Mouse (Mus musculus): ENCODE results near the gene Retreg2. TPM values are rescaled to one million over a fixed set of nuclear protein-coding genes. Genes with fewer than 3 reads are reported as not detected.

Gene Retreg2
- polyA plus RNA-seq, 1 experiment, result 37.5 TPM

- H3K27me3 ChIP-seq (ENCODE audit: control insufficient read depth, insufficient read depth, insufficient read length), result no peaks in the 10 kb centered on the region
- peak overlapping the region; percentile 90 for H3ac ChIP-seq (ENCODE audit: control insufficient read depth, insufficient read length, low read depth)
- peaks cover 39% of the 10 kb centered on the region for H3K79me2 ChIP-seq (ENCODE audit: control insufficient read depth, insufficient read depth)
- peaks cover 11% of the 10 kb centered on the region for H3K79me3 ChIP-seq (ENCODE audit: low read depth)
- TF ChIP-seq MAX (IDR thresholded peaks at IDR 0.05) (peak; percentile 40), FOSL1 (IDR thresholded peaks at IDR 0.05; ENCODE audit: insufficient read depth, low read length, poor library complexity, severe bottlenecking) (no peak)
- H3K4me3 ChIP-seq (ENCODE audit: insufficient read depth, poor library complexity, severe bottlenecking), result peak overlapping the region; percentile 50
- H3K36me3 ChIP-seq (ENCODE audit: control insufficient read depth, insufficient read depth), result peaks cover 49% of the 10 kb centered on the region
These were observed 940 bp upstream of the Retreg2 start for GRCm38 (mm10) chr1:75141486-75142190.

GRCm38 (mm10) chr1:75145589-75145988 is 3.0 kb downstream of the Retreg2 start:
- no peaks in the 10 kb centered on the region for H3K27me3 ChIP-seq (ENCODE audit: control insufficient read depth, insufficient read depth, insufficient read length)
- TF ChIP-seq FOSL1 (IDR thresholded peaks at IDR 0.05; ENCODE audit: insufficient read depth, low read length, poor library complexity, severe bottlenecking) (no peak), CTCF (IDR thresholded peaks at IDR 0.05; ENCODE audit: control insufficient read depth, insufficient read depth, insufficient read length) (no peak), MAX (IDR thresholded peaks at IDR 0.05) (no peak), USF1 (IDR thresholded peaks at IDR 0.05; ENCODE audit: low read depth) (no peak), CEBPB (IDR thresholded peaks at IDR 0.05; ENCODE audit: low read depth) (no peak), MYOD1 (IDR thresholded peaks at IDR 0.05; ENCODE audit: control insufficient read depth, insufficient read length, low read depth) (no peak), MYOG (IDR thresholded peaks at IDR 0.05; ENCODE audit: control insufficient read depth, extremely low read depth, insufficient read length) (no peak)
- H3ac ChIP-seq (ENCODE audit: control insufficient read depth, insufficient read length, low read depth), result no peak overlapping the region
- no peak overlapping the region for H3K4me3 ChIP-seq (ENCODE audit: insufficient read depth, poor library complexity, severe bottlenecking)
- H3K36me3 ChIP-seq (ENCODE audit: control insufficient read depth, insufficient read depth), result peaks cover 48% of the 10 kb centered on the region
- H3K79me2 ChIP-seq (ENCODE audit: control insufficient read depth, insufficient read depth), result peaks cover 35% of the 10 kb centered on the region
- H3K79me3 ChIP-seq (ENCODE audit: low read depth), result peaks cover 11% of the 10 kb centered on the region

- H3K36me3 ChIP-seq (ENCODE audit: control insufficient read depth, insufficient read depth), result peaks cover 48% of the 10 kb centered on the region
- peaks cover 20% of the 10 kb centered on the region for H3K79me2 ChIP-seq (ENCODE audit: control insufficient read depth, insufficient read depth)
- H3K4me3 ChIP-seq (ENCODE audit: insufficient read depth, poor library complexity, severe bottlenecking), result no peak overlapping the region
- no peak for TF ChIP-seq CEBPB (IDR thresholded peaks at IDR 0.05; ENCODE audit: low read depth)
- no peak for TF ChIP-seq FOSL1 (IDR thresholded peaks at IDR 0.05; ENCODE audit: insufficient read depth, low read length, poor library complexity, severe bottlenecking)
- TF ChIP-seq CTCF (IDR thresholded peaks at IDR 0.05; ENCODE audit: control insufficient read depth, insufficient read depth, insufficient read length), result no peak
- TF ChIP-seq MAX (IDR thresholded peaks at IDR 0.05), result no peak
- TF ChIP-seq MYOG (IDR thresholded peaks at IDR 0.05; ENCODE audit: control insufficient read depth, extremely low read depth, insufficient read length), result no peak
- no peak for TF ChIP-seq USF1 (IDR thresholded peaks at IDR 0.05; ENCODE audit: low read depth)
- no peak for TF ChIP-seq MYOD1 (IDR thresholded peaks at IDR 0.05; ENCODE audit: control insufficient read depth, insufficient read length, low read depth)
- H3K79me3 ChIP-seq (ENCODE audit: low read depth), result peaks cover 10% of the 10 kb centered on the region
- H3ac ChIP-seq (ENCODE audit: control insufficient read depth, insufficient read length, low read depth), result no peak overlapping the region
- H3K27me3 ChIP-seq (ENCODE audit: control insufficient read depth, insufficient read depth, insufficient read length), result no peaks in the 10 kb centered on the region
These were observed 5.0 kb downstream of the Retreg2 start for GRCm38 (mm10) chr1:75147411-75148135.

DNA sequence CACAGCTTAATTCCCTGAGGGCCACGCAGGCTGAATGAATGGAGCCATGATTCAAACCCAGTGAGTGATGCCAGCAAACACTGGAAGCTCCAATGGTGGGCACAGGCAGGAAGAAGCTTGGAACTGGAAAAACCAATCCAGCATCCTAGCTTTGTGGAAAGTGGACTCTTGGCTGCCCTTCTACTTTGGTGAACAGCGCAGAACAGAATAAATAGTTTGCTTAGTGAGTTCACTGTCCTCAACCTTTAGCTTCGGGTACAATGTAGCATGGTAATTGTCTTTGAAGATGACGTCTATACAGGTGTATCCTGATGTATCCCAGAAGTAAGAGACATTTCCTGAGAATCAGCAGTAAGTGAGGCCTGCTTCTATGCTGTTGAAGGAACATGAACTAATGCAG is 6.1 kb downstream of the Retreg2 start:
- Histone ChIP-seq H3K36me3 (ENCODE audit: control insufficient read depth, insufficient read depth) (peaks cover 48% of the 10 kb centered on the region), H3K4me3 (ENCODE audit: insufficient read depth, poor library complexity, severe bottlenecking) (no peak overlapping the region), H3K79me2 (ENCODE audit: control insufficient read depth, insufficient read depth) (peaks cover 12% of the 10 kb centered on the region), H3K79me3 (ENCODE audit: low read depth) (peaks cover 7% of the 10 kb centered on the region), H3K27me3 (ENCODE audit: control insufficient read depth, insufficient read depth, insufficient read length) (no peaks in the 10 kb centered on the region), H3ac (ENCODE audit: control insufficient read depth, insufficient read length, low read depth) (no peak overlapping the region)
- TF ChIP-seq USF1 (IDR thresholded peaks at IDR 0.05; ENCODE audit: low read depth) (no peak), CTCF (IDR thresholded peaks at IDR 0.05; ENCODE audit: control insufficient read depth, insufficient read depth, insufficient read length) (no peak), MAX (IDR thresholded peaks at IDR 0.05) (no peak), MYOD1 (IDR thresholded peaks at IDR 0.05; ENCODE audit: control insufficient read depth, insufficient read length, low read depth) (no peak), CEBPB (IDR thresholded peaks at IDR 0.05; ENCODE audit: low read depth) (no peak), FOSL1 (IDR thresholded peaks at IDR 0.05; ENCODE audit: insufficient read depth, low read length, poor library complexity, severe bottlenecking) (no peak)

DNA sequence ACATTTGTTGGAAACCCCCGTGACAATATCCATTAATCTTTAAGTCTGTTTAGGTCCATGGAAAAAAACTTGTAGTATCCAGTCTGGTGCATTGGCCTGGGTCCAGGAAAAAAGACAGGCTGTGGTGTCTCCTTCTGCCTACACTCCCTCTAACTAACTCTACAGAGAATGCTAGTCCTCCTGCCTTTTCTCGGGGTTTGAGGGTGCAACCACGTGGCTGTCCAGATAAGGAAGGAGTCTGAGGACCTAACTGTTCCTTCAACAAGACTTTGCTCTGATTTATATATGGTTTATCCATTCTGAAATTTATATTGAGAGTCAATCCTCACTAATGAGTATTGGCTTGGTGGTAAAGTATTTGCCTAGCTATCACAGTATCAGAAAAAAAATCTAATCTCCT is 13.3 kb downstream of the Retreg2 start:
- Histone ChIP-seq H3K79me3 (ENCODE audit: low read depth) (no peaks in the 10 kb centered on the region), H3K4me3 (ENCODE audit: insufficient read depth, poor library complexity, severe bottlenecking) (no peak overlapping the region), H3K36me3 (ENCODE audit: control insufficient read depth, insufficient read depth) (no peaks in the 10 kb centered on the region), H3K27me3 (ENCODE audit: control insufficient read depth, insufficient read depth, insufficient read length) (no peaks in the 10 kb centered on the region), H3K79me2 (ENCODE audit: control insufficient read depth, insufficient read depth) (no peaks in the 10 kb centered on the region), H3ac (ENCODE audit: control insufficient read depth, insufficient read length, low read depth) (no peak overlapping the region)
- TF ChIP-seq USF1 (IDR thresholded peaks at IDR 0.05; ENCODE audit: low read depth) (no peak), MYOD1 (IDR thresholded peaks at IDR 0.05; ENCODE audit: control insufficient read depth, insufficient read length, low read depth) (no peak), MAX (IDR thresholded peaks at IDR 0.05) (no peak), FOSL1 (IDR thresholded peaks at IDR 0.05; ENCODE audit: insufficient read depth, low read length, poor library complexity, severe bottlenecking) (no peak), CTCF (IDR thresholded peaks at IDR 0.05; ENCODE audit: control insufficient read depth, insufficient read depth, insufficient read length) (no peak), CEBPB (IDR thresholded peaks at IDR 0.05; ENCODE audit: low read depth) (no peak), MYOG (IDR thresholded peaks at IDR 0.05; ENCODE audit: control insufficient read depth, extremely low read depth, insufficient read length) (no peak)

Data from C2C12 (cell line).